Comparison of ENCODE assay signal across 8 mouse cellular contexts in genomic region chr1:166280566-166280965, GRCm38 (mm10). TPM values are rescaled to one million over a fixed set of nuclear protein-coding genes. Genes with fewer than 3 reads are reported as not detected.
DNase-seq lines count a peak whose midpoint lies in the region; ATAC-seq and TF ChIP-seq lines count a peak whose summit lies in the region.
"Had no signal": no experiment of that assay in that cellular context is flagged by ENCODE, and none has a peak within 500 bp of the region (broad histone marks: within the 10 kb centered on the region; RNA-seq: fewer than 3 reads in every experiment).

No protein-coding gene starts in this region.

- no peak overlapping the region for H3K9ac ChIP-seq in embryonic facial prominence, embryonic 12.5 days
- H3K9ac ChIP-seq in hindbrain, postnatal 0 days (replicated peaks; ENCODE audit: low read length) = no peak overlapping the region
- peak overlapping the region; percentile 39; the same call in 1 of the 2 replicates for H3K9ac ChIP-seq in midbrain, embryonic 12.5 days (replicated peaks)

- H3K4me1 ChIP-seq in embryonic facial prominence, embryonic 12.5 days = peaks cover 32% of the 10 kb centered on the region
- peaks cover 50% of the 10 kb centered on the region for H3K4me1 ChIP-seq in hindbrain, postnatal 0 days (ENCODE audit: insufficient read depth, low read length)
- H3K4me1 ChIP-seq in midbrain, embryonic 12.5 days = peaks cover 81% of the 10 kb centered on the region

- peak overlapping the region; percentile 47; the same call in 1 of the 2 replicates for H3K27ac ChIP-seq in embryonic facial prominence, embryonic 12.5 days
- H3K27ac ChIP-seq in hindbrain, postnatal 0 days = peak overlapping the region; percentile 77
- H3K27ac ChIP-seq in midbrain, embryonic 12.5 days (replicated peaks) = peak overlapping the region; percentile 93

- no peaks in the 10 kb centered on the region for H3K9me3 ChIP-seq in embryonic facial prominence, embryonic 12.5 days
- no peaks in the 10 kb centered on the region for H3K9me3 ChIP-seq in hindbrain, postnatal 0 days (ENCODE audit: low read length)
- H3K9me3 ChIP-seq in midbrain, embryonic 12.5 days = no peaks in the 10 kb centered on the region

- 3% methylated on average over 1 of the region's 1 CpGs for WGBS in embryonic facial prominence, embryonic 12.5 days
- WGBS in hindbrain, postnatal 0 days = 13% methylated on average over 1 of the region's 1 CpGs
- WGBS in midbrain, embryonic 12.5 days = 0% methylated on average over 1 of the region's 1 CpGs

- no peaks in the 10 kb centered on the region for H3K36me3 ChIP-seq in embryonic facial prominence, embryonic 12.5 days
- H3K36me3 ChIP-seq in hindbrain, postnatal 0 days (ENCODE audit: insufficient read depth, low read length) = no peaks in the 10 kb centered on the region
- H3K36me3 ChIP-seq in midbrain, embryonic 12.5 days = no peaks in the 10 kb centered on the region

- H3K4me3 ChIP-seq in embryonic facial prominence, embryonic 12.5 days = no peak overlapping the region
- H3K4me3 ChIP-seq in hindbrain, postnatal 0 days (ENCODE audit: low read length) = no peak overlapping the region
- H3K4me3 ChIP-seq in midbrain, embryonic 12.5 days = no peak overlapping the region

- ATAC-seq in embryonic facial prominence, embryonic 12.5 days (ENCODE audit: insufficient number of reproducible peaks, insufficient read depth, low FRiP score, low TSS enrichment) = no peak
- ATAC-seq in hindbrain, postnatal 0 days = peak; percentile 80
- peak; percentile 59 for ATAC-seq in midbrain, embryonic 12.5 days (ENCODE audit: low FRiP score, low read depth)
- no peak for ATAC-seq in monocyte, adult 5-6 weeks (replicated peaks; ENCODE audit: insufficient number of reproducible peaks, low FRiP score, low TSS enrichment, poor library complexity, severe bottlenecking)

- no peaks in the 10 kb centered on the region for H3K27me3 ChIP-seq in embryonic facial prominence, embryonic 12.5 days
- no peaks in the 10 kb centered on the region for H3K27me3 ChIP-seq in hindbrain, postnatal 0 days (ENCODE audit: insufficient read depth, low read length)
- no peaks in the 10 kb centered on the region for H3K27me3 ChIP-seq in midbrain, embryonic 12.5 days

- no peak overlapping the region for H3K4me2 ChIP-seq in embryonic facial prominence, embryonic 12.5 days (replicated peaks)
- peak overlapping the region; percentile 10; the same call in 1 of the 2 replicates for H3K4me2 ChIP-seq in hindbrain, postnatal 0 days (ENCODE audit: low read depth, low read length)
- H3K4me2 ChIP-seq in midbrain, embryonic 12.5 days (replicated peaks) = peak overlapping the region; percentile 39

- no peak for TF ChIP-seq CTCF in hindbrain, postnatal 0 days (IDR thresholded peaks at IDR 0.05; ENCODE audit: low read depth)

- DNase-seq in urinary bladder, postnatal 14 days (ENCODE audit: low spot score) = peak; percentile 14
- no peak for DNase-seq in urinary bladder, postnatal 25 days (ENCODE audit: low spot score)
- peak; percentile 92 for DNase-seq in hindbrain, postnatal 0 days (ENCODE audit: low spot score)
- DNase-seq in MN1 (ENCODE audit: low spot score) = no peak

RNA-seq across cellular contexts. Expression of gene Ildr2, which starts 26.6 kb away (rescaled TPM):
- polyA plus RNA-seq in embryonic facial prominence, embryonic 12.5 days (2016; fragmentation: Nextera tagmentation; extraction: Ambion mirVana) = 1.1 and 1.2 TPM in 2 replicates
- total RNA-seq in hindbrain, postnatal 0 days (2014; rRNA removed) = 23.0 and 25.8 TPM in 2 replicates
- 5.3 and 5.9 TPM in 2 replicates for polyA plus RNA-seq in hindbrain, postnatal 0 days (2015; fragmentation: Nextera tagmentation; extraction: Ambion mirVana)
- polyA plus RNA-seq in midbrain, embryonic 12.5 days (2016; fragmentation: Nextera tagmentation; extraction: Ambion mirVana) = 10.8 and 11.1 TPM in 2 replicates
- total RNA-seq in monocyte, adult 5-6 weeks (2017) = 0.10 TPM in 1 of 3 replicates, not detected in the others
- total RNA-seq: hematopoietic stem cell, adult 5-6 weeks had no signal

RNA-seq across cellular contexts. Expression of gene Mael, which starts 42.0 kb away (rescaled TPM):
- 0.10 TPM in 1 of 2 replicates, not detected in the other for polyA plus RNA-seq in embryonic facial prominence, embryonic 12.5 days (2016; fragmentation: Nextera tagmentation; extraction: Ambion mirVana)
- not detected in 2 replicates for total RNA-seq in hindbrain, postnatal 0 days (2014; rRNA removed)
- polyA plus RNA-seq in hindbrain, postnatal 0 days (2015; fragmentation: Nextera tagmentation; extraction: Ambion mirVana) = 0.21 and 0.26 TPM in 2 replicates
- polyA plus RNA-seq in midbrain, embryonic 12.5 days (2016; fragmentation: Nextera tagmentation; extraction: Ambion mirVana) = 0.10 TPM in 1 of 2 replicates, not detected in the other
- 1.1 TPM in 1 of 3 replicates, not detected in the others for total RNA-seq in monocyte, adult 5-6 weeks (2017)
- total RNA-seq: hematopoietic stem cell, adult 5-6 weeks had no signal

Comparison
In these comparisons a context has a peak if more than half of its experiments do, and no peak if none do; other contexts are left out.
1. DNase-seq: peak in urinary bladder, postnatal 14 days (single experiment) and hindbrain, postnatal 0 days (single experiment); none in urinary bladder, postnatal 25 days (single experiment) and MN1 (single experiment).
2. ATAC-seq: peak in hindbrain, postnatal 0 days (single experiment) and midbrain, embryonic 12.5 days (single experiment); none in embryonic facial prominence, embryonic 12.5 days (single experiment) and monocyte, adult 5-6 weeks (single experiment).
3. Peak in every context shown above with its lines, with median percentiles within 50 percentile points of each other: H3K27ac ChIP-seq.